8 mouse cellular contexts compared by ENCODE assay signal in genomic region chr7:132720562-132720961, GRCm38 (mm10).
DNase-seq lines count a peak whose midpoint lies in the region; ATAC-seq and TF ChIP-seq lines count a peak whose summit lies in the region.

No protein-coding gene starts in this region.

- 0 out of 2 replicates have a peak, but pooled peaks have one; percentile 6 for TF ChIP-seq CTCF in liver, postnatal 0 days (IDR thresholded peaks at IDR 0.05; ENCODE audit: low read depth)

- ATAC-seq in hindbrain, embryonic 14.5 days (ENCODE audit: low FRiP score): no peak
- peak; percentile 46 for ATAC-seq in liver, postnatal 0 days
- no peak for ATAC-seq in intestine, embryonic 15.5 days

- TF ChIP-seq EP300 in liver, postnatal 0 days (IDR thresholded peaks at IDR 0.05; ENCODE audit: low read depth): peak; percentile 23; the same call in 1 of the 2 replicates

- H3K36me3 ChIP-seq in hindbrain, embryonic 10.5 days: peaks cover 6% of the 10 kb centered on the region
- no peaks in the 10 kb centered on the region for H3K36me3 ChIP-seq in hindbrain, embryonic 14.5 days (replicated peaks; ENCODE audit: control insufficient read depth, insufficient read depth)
- H3K36me3 ChIP-seq in liver, postnatal 0 days (replicated peaks; ENCODE audit: insufficient read depth, low read length): peaks cover 34% of the 10 kb centered on the region
- no peaks in the 10 kb centered on the region for H3K36me3 ChIP-seq in intestine, embryonic 15.5 days

- H3K27ac ChIP-seq in hindbrain, embryonic 10.5 days: peak overlapping the region; percentile 37; the same call in 1 of the 2 replicates
- H3K27ac ChIP-seq in hindbrain, embryonic 14.5 days: no peak overlapping the region
- H3K27ac ChIP-seq in liver, postnatal 0 days (ENCODE audit: low read depth): peak overlapping the region; percentile 74
- no peak overlapping the region for H3K27ac ChIP-seq in intestine, embryonic 15.5 days

- WGBS in hindbrain, embryonic 10.5 days: 85% methylated on average over 8 of the region's 8 CpGs
- WGBS in hindbrain, embryonic 14.5 days: 69% methylated on average over 8 of the region's 8 CpGs
- WGBS in liver, postnatal 0 days (ENCODE audit: insufficient replicate concordance): 74% methylated on average over 8 of the region's 8 CpGs
- 85% methylated on average over 8 of the region's 8 CpGs for WGBS in intestine, embryonic 15.5 days

- no peak overlapping the region for H3K9ac ChIP-seq in hindbrain, embryonic 14.5 days
- peak overlapping the region; percentile 21; the same call in 1 of the 2 replicates for H3K9ac ChIP-seq in liver, postnatal 0 days (replicated peaks)
- H3K9ac ChIP-seq in intestine, embryonic 15.5 days: no peak overlapping the region

- H3K4me1 ChIP-seq in hindbrain, embryonic 10.5 days (replicated peaks): peaks cover 68% of the 10 kb centered on the region
- H3K4me1 ChIP-seq in hindbrain, embryonic 14.5 days (replicated peaks; ENCODE audit: control insufficient read depth, insufficient read depth, low read length): 0 out of 2 replicates have a peak, but pooled peaks cover 10% of the 10 kb centered on the region
- H3K4me1 ChIP-seq in liver, postnatal 0 days (ENCODE audit: insufficient read depth): peaks cover 42% of the 10 kb centered on the region
- no peaks in the 10 kb centered on the region; the same call in none of the 2 replicates for H3K4me1 ChIP-seq in intestine, embryonic 15.5 days (replicated peaks)

- no peak for DNase-seq in hindbrain, embryonic 10.5 days (ENCODE audit: low spot score)
- no peak for DNase-seq in hindbrain, embryonic 14.5 days (ENCODE audit: low spot score)
- DNase-seq in B cell, adult 2 months: peak; percentile 93 to 94
- DNase-seq in cerebellum, adult 9-10 months: peak; percentile 84
- DNase-seq in liver, postnatal 0 days: peak; percentile 73
- no peak for DNase-seq in frontal cortex, postnatal 25 days (ENCODE audit: low spot score in 2 of 2)
- DNase-seq in urinary bladder, postnatal 25 days (ENCODE audit: low spot score): no peak

- H3K4me2 ChIP-seq in hindbrain, embryonic 14.5 days (replicated peaks): no peak overlapping the region
- no peak overlapping the region for H3K4me2 ChIP-seq in liver, postnatal 0 days (ENCODE audit: low read depth, low read length)
- H3K4me2 ChIP-seq in intestine, embryonic 15.5 days (replicated peaks): no peak overlapping the region

- no peaks in the 10 kb centered on the region for H3K27me3 ChIP-seq in hindbrain, embryonic 10.5 days (ENCODE audit: insufficient read depth, poor library complexity, severe bottlenecking)
- H3K27me3 ChIP-seq in hindbrain, embryonic 14.5 days (ENCODE audit: control insufficient read depth, insufficient read depth, low read length): no peaks in the 10 kb centered on the region
- no peaks in the 10 kb centered on the region for H3K27me3 ChIP-seq in liver, postnatal 0 days (ENCODE audit: insufficient read depth, low read length)
- no peaks in the 10 kb centered on the region for H3K27me3 ChIP-seq in intestine, embryonic 15.5 days (replicated peaks)

- H3K9me3 ChIP-seq in hindbrain, embryonic 10.5 days: no peaks in the 10 kb centered on the region
- H3K9me3 ChIP-seq in hindbrain, embryonic 14.5 days (ENCODE audit: control insufficient read depth, low read length): no peaks in the 10 kb centered on the region
- H3K9me3 ChIP-seq in liver, postnatal 0 days (ENCODE audit: low read length): no peaks in the 10 kb centered on the region
- H3K9me3 ChIP-seq in intestine, embryonic 15.5 days: no peaks in the 10 kb centered on the region

- no peak overlapping the region for H3K4me3 ChIP-seq in hindbrain, embryonic 10.5 days
- no peak overlapping the region for H3K4me3 ChIP-seq in hindbrain, embryonic 14.5 days (replicated peaks; ENCODE audit: low read length)
- H3K4me3 ChIP-seq in liver, postnatal 0 days (ENCODE audit: low read depth, low read length): no peak overlapping the region
- no peak overlapping the region for H3K4me3 ChIP-seq in intestine, embryonic 15.5 days (replicated peaks)

Comparison
In these comparisons a context has a peak if more than half of its experiments do, and no peak if none do; other contexts are left out.
1. H3K27ac ChIP-seq: peak in hindbrain, embryonic 10.5 days (single experiment) and liver, postnatal 0 days (single experiment); none in hindbrain, embryonic 14.5 days (single experiment) and intestine, embryonic 15.5 days (single experiment).
2. DNase-seq: peak in B cell, adult 2 months (2 of 2), cerebellum, adult 9-10 months (single experiment) and liver, postnatal 0 days (single experiment); none in hindbrain, embryonic 10.5 days (single experiment), hindbrain, embryonic 14.5 days (single experiment), frontal cortex, postnatal 25 days (0 of 2) and urinary bladder, postnatal 25 days (single experiment).